Mouse (Mus musculus): ENCODE results near the gene Cyp2u1. TPM values are rescaled to one million over a fixed set of nuclear protein-coding genes. Genes with fewer than 3 reads are reported as not detected.

Gene Cyp2u1
- polyA plus RNA-seq, 1 experiment from 2014 or later = 0.29 TPM

- ATAC-seq = no peak
- H3K9ac ChIP-seq = no peak overlapping the region
- WGBS (ENCODE audit: insufficient replicate concordance) = 9% methylated on average over 6 of the region's 6 CpGs
Measured at GRCm38 (mm10) chr3:131299908-131300307, 3.1 kb downstream of the Cyp2u1 start.

GRCm38 (mm10) chr3:131299078-131299477, 3.9 kb downstream of the Cyp2u1 start:
- H3K4me3 ChIP-seq = no peak overlapping the region
- H3K4me1 ChIP-seq = peaks cover 12% of the 10 kb centered on the region
- 74% methylated on average over 9 of the region's 9 CpGs for WGBS (ENCODE audit: insufficient replicate concordance)
- no peak overlapping the region for H3K4me2 ChIP-seq
- H3K9ac ChIP-seq = no peak overlapping the region
- no peaks in the 10 kb centered on the region for H3K9me3 ChIP-seq (replicated peaks)
- H3K36me3 ChIP-seq = no peaks in the 10 kb centered on the region
- ATAC-seq = no peak
- no peaks in the 10 kb centered on the region for H3K27me3 ChIP-seq (replicated peaks)
- no peak overlapping the region for H3K27ac ChIP-seq

More at GRCm38 (mm10) chr3:131299908-131300307, 3.1 kb downstream of the Cyp2u1 start:
- Histone ChIP-seq H3K4me3 (no peak overlapping the region), H3K27me3 (replicated peaks) (no peaks in the 10 kb centered on the region), H3K36me3 (no peaks in the 10 kb centered on the region), H3K4me1 (peaks cover 12% of the 10 kb centered on the region), H3K9me3 (replicated peaks) (no peaks in the 10 kb centered on the region), H3K4me2 (no peak overlapping the region), H3K27ac (no peak overlapping the region)

- Histone ChIP-seq H3K27me3 (replicated peaks) (no peaks in the 10 kb centered on the region), H3K4me2 (no peak overlapping the region), H3K9me3 (replicated peaks) (no peaks in the 10 kb centered on the region), H3K4me1 (no peaks in the 10 kb centered on the region), H3K9ac (no peak overlapping the region), H3K27ac (no peak overlapping the region), H3K36me3 (no peaks in the 10 kb centered on the region), H3K4me3 (no peak overlapping the region)
- WGBS (ENCODE audit: insufficient replicate concordance) = 86% methylated on average over 7 of the region's 7 CpGs
- ATAC-seq = no peak
Measured at GRCm38 (mm10) chr3:131296893-131297292, 6.1 kb downstream of the Cyp2u1 start.

- 64% methylated on average over 12 of the region's 12 CpGs for WGBS (ENCODE audit: insufficient replicate concordance)
- Histone ChIP-seq H3K4me2 (no peak overlapping the region), H3K9ac (no peak overlapping the region), H3K4me3 (no peak overlapping the region), H3K4me1 (no peaks in the 10 kb centered on the region), H3K36me3 (no peaks in the 10 kb centered on the region), H3K27me3 (replicated peaks) (no peaks in the 10 kb centered on the region), H3K9me3 (replicated peaks) (no peaks in the 10 kb centered on the region), H3K27ac (no peak overlapping the region)
- no peak for ATAC-seq
Measured at GRCm38 (mm10) chr3:131295513-131296200, 7.4 kb downstream of the Cyp2u1 start.

GRCm38 (mm10) chr3:131294503-131294902, 8.5 kb downstream of the Cyp2u1 start:
- Histone ChIP-seq H3K4me2 (no peak overlapping the region), H3K27ac (no peak overlapping the region), H3K4me1 (no peaks in the 10 kb centered on the region), H3K4me3 (no peak overlapping the region), H3K9ac (no peak overlapping the region), H3K36me3 (no peaks in the 10 kb centered on the region), H3K27me3 (replicated peaks) (no peaks in the 10 kb centered on the region), H3K9me3 (replicated peaks) (no peaks in the 10 kb centered on the region)
- 42% methylated on average over 3 of the region's 3 CpGs for WGBS (ENCODE audit: insufficient replicate concordance)
- no peak for ATAC-seq

GRCm38 (mm10) chr3:131292959-131293358, 10.1 kb downstream of the Cyp2u1 start:
- no peak for ATAC-seq
- H3K27ac ChIP-seq = no peak overlapping the region
- no peaks in the 10 kb centered on the region for H3K4me1 ChIP-seq
- H3K9ac ChIP-seq = no peak overlapping the region
- H3K36me3 ChIP-seq = no peaks in the 10 kb centered on the region
- WGBS (ENCODE audit: insufficient replicate concordance) = 56% methylated on average over 3 of the region's 3 CpGs
- H3K4me3 ChIP-seq = no peak overlapping the region
- H3K27me3 ChIP-seq (replicated peaks) = no peaks in the 10 kb centered on the region
- no peaks in the 10 kb centered on the region for H3K9me3 ChIP-seq (replicated peaks)
- H3K4me2 ChIP-seq = no peak overlapping the region

GRCm38 (mm10) chr3:131292349-131292748, 10.7 kb downstream of the Cyp2u1 start:
- H3K9me3 ChIP-seq (replicated peaks) = no peaks in the 10 kb centered on the region
- no peaks in the 10 kb centered on the region for H3K27me3 ChIP-seq (replicated peaks)
- ATAC-seq = no peak
- no peaks in the 10 kb centered on the region for H3K36me3 ChIP-seq
- no peak overlapping the region for H3K4me3 ChIP-seq
- H3K9ac ChIP-seq = no peak overlapping the region
- H3K4me1 ChIP-seq = no peaks in the 10 kb centered on the region
- WGBS (ENCODE audit: insufficient replicate concordance) = 60% methylated on average over 2 of the region's 2 CpGs
- no peak overlapping the region for H3K4me2 ChIP-seq
- H3K27ac ChIP-seq = no peak overlapping the region

GRCm38 (mm10) chr3:131291890-131292289, 11.1 kb downstream of the Cyp2u1 start:
- ATAC-seq = no peak
- Histone ChIP-seq H3K4me1 (no peaks in the 10 kb centered on the region), H3K36me3 (no peaks in the 10 kb centered on the region), H3K4me3 (no peak overlapping the region), H3K9ac (no peak overlapping the region), H3K4me2 (no peak overlapping the region), H3K9me3 (replicated peaks) (no peaks in the 10 kb centered on the region), H3K27me3 (replicated peaks) (no peaks in the 10 kb centered on the region), H3K27ac (no peak overlapping the region)
- 79% methylated on average over 4 of the region's 4 CpGs for WGBS (ENCODE audit: insufficient replicate concordance)

- Histone ChIP-seq H3K27me3 (replicated peaks) (no peaks in the 10 kb centered on the region), H3K4me2 (no peak overlapping the region), H3K4me1 (peaks cover 28% of the 10 kb centered on the region), H3K9me3 (replicated peaks) (no peaks in the 10 kb centered on the region), H3K4me3 (no peak overlapping the region), H3K27ac (no peak overlapping the region), H3K9ac (no peak overlapping the region), H3K36me3 (no peaks in the 10 kb centered on the region)
- 65% methylated on average over 4 of the region's 4 CpGs for WGBS (ENCODE audit: insufficient replicate concordance)
- no peak for ATAC-seq
Measured at GRCm38 (mm10) chr3:131274151-131274550, 28.9 kb downstream of the Cyp2u1 start.

GRCm38 (mm10) chr3:131272374-131273100, 30.5 kb downstream of the Cyp2u1 start:
- Histone ChIP-seq H3K27me3 (replicated peaks) (no peaks in the 10 kb centered on the region), H3K4me1 (peaks cover 34% of the 10 kb centered on the region), H3K4me2 (peak overlapping the region; percentile 86), H3K9ac (peak overlapping the region; percentile 50; the same call in 1 of the 2 replicates), H3K36me3 (no peaks in the 10 kb centered on the region), H3K9me3 (replicated peaks) (no peaks in the 10 kb centered on the region), H3K4me3 (peak overlapping the region; percentile 69), H3K27ac (peak overlapping the region; percentile 27)
- WGBS (ENCODE audit: insufficient replicate concordance) = 38% methylated on average over 10 of the region's 10 CpGs
- peak; percentile 2; the same call in 1 of the 2 replicates for ATAC-seq

- peak within 1 kb of the TSS; percentile 59 for H3K9ac ChIP-seq
- H3K36me3 ChIP-seq = peaks cover 3% of the 10 kb centered on the region; the same call in 1 of the 2 replicates
- peak within 1 kb of the TSS; percentile 69 for H3K4me3 ChIP-seq
- no peaks in the 10 kb centered on the region for H3K9me3 ChIP-seq (replicated peaks)
- peaks cover 34% of the 10 kb centered on the region for H3K4me1 ChIP-seq
- under 1% methylated on average over 54 of the region's 54 CpGs for WGBS (ENCODE audit: insufficient replicate concordance)
- peak; percentile 87 for ATAC-seq
- no peaks in the 10 kb centered on the region for H3K27me3 ChIP-seq (replicated peaks)
- peak within 1 kb of the TSS; percentile 86 for H3K4me2 ChIP-seq
- H3K27ac ChIP-seq = peak within 1 kb of the TSS; percentile 78
Measured at GRCm38 (mm10) chr3:131271559-131272373, 31.3 kb downstream of the Cyp2u1 start, which contains the start of gene Hadh. TSS of gene Hadh (minus strand) at chr3:131272101.

Measured in liver, embryonic 12.5 days (tissue).